Mouse (Mus musculus) adrenal gland, adult 2 months (tissue): ENCODE data around the gene Epsti1. TPM values are rescaled to one million over a fixed set of nuclear protein-coding genes. Genes with fewer than 3 reads are reported as not detected.

Source experiments
- DNase-seq: peaks from one replicate; pipeline ENCODE4 v3.0.0; 2021
- polyA plus RNA-seq: library from polyadenylated mRNA; depleted of rRNA; stranded (reverse); fragments of >200 nt; gene quantifications from 2 replicates; pipeline ENCODE4 v1.2.3, GENCODE M21; 2012
- total RNA-seq, 2 experiments: library from RNA; stranded (reverse); gene quantifications; 2 replicates each; pipeline ENCODE4 v1.2.3; 2021

Gene Epsti1
- total and polyA plus RNA-seq, 3 experiments, result 0.92 to 1.8 (median 1.2) TPM

DNA sequence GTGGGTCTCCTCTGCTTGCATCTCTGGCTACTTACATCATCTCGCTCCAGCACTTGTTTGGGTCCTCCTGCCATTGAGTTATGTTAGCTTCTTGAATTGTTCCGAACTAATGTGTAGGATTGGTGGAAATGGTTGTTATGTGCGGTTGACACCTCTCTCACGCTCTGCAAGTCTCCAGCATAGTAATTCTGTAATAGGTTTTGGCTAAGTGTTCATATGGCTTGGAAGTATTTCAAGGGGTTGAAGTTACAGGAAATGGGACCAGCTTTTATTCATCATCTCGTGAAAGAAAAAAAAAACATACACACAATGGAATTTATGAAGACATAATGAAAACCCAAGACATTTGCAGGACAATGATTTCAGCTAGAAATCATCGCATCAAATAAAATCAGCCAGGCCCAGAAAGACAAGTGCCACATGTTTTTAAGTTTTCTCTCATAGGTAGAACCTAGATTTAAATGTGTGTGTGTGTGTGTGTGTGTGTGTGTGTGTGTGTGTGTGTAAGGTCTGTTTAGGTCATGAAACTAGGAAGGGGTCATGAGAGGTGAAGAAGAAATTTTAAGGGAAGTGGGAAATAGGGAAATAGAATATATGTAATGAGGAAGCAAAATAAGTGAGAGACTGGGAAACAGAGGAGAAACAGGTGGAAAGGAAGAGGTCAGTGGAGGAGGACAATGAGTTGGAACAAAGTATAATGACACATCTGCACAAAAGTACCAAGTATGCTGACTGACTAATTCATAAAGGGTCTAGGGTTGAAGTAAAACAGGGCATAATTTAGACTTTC, 19.2 kb downstream of the Epsti1 start:
- DNase-seq, result no peak

- no peak for DNase-seq
Measured at GRCm38 (mm10) chr14:77925414-77925813, 21.4 kb downstream of the Epsti1 start.

DNA sequence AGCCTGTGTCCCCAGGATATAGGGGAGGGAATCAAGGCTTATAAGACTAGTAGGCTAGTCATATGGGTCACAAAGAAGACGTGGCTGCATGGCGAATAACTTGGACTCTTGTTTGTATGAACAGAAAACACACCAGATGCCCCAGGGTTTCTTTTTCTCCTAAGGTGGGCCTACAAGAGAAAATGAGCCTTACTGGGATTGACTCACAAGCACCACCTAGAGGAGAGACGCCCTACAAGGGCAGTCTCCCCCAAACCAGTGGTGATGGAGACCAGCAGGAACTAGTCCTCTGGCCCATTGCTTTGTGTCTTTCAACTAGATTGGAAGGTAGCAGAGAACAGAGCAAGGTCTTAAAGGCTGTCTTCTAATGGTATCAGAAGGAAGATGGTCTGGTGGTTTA, 22.7 kb downstream of the Epsti1 start:
- DNase-seq, result peak; percentile 32

- peak; percentile 72 for DNase-seq
Measured at GRCm38 (mm10) chr14:77928021-77928420, 24.0 kb downstream of the Epsti1 start.

DNA sequence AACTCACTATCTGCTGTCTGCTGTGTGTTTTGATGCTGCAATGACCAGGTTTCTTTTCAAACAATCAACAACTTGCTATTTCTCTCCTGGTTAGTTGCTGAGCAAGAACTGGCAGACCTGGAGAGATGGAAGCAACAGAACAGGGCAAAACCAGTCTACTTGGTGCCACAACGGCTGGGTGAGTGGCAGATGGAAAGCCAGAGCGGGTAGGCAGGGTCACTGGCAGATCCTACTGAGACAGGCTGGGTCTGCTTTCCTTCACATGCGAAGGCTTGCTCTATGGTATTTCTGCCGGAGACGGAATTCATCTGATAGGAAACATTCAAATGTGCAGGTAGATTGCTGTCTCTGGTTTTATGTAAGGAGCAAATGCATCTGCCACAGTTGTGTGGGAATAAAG, 24.6 kb downstream of the Epsti1 start:
- DNase-seq, result no peak

GRCm38 (mm10) chr14:77929139-77929678, 25.2 kb downstream of the Epsti1 start:
- no peak for DNase-seq

DNA sequence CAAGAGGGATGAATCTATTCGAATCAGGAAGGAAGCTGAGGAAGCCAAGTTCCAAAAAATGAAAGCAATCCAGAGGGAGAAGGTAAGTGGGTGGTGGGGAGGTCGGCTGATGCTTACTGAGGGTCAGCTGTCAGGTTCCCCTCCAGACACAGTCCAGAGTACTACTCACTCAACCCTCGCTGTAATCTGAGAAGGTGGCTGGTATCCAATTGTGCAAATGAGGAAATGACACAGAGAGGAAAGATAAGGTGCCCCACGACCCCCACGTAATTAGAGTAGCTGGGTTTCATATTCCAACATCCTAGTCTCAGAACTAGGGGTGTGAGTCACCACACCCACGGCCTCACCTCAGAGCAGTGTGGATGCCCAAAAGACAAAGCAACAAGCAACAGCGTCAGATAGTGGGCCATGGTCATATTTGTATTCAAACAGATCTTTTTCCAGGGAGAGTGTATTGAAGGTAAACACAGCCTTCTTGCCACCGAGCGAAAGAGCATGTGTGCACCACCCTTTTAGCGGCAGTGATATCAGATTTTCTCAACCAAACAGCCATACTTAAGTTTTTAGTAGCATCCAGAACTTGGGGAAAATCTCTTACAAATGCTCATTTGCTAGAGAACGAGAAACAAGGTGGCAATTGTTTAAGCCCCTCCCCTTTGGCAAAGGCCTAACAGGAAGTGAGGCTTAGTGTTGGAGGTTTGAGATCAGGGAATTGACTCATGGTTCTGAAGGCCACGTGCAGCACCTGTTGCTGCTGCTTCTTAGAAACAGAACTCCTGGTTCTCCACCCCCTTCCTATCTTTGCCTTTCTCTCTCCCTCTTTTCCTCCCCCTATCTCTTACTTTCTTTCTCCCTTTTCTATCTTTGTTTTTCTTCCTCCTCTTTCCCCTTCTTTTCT, 28.4 kb downstream of the Epsti1 start:
- DNase-seq, result no peak

GRCm38 (mm10) chr14:77933243-77933642, 29.2 kb downstream of the Epsti1 start:
- DNase-seq, result peak; percentile 44

DNA sequence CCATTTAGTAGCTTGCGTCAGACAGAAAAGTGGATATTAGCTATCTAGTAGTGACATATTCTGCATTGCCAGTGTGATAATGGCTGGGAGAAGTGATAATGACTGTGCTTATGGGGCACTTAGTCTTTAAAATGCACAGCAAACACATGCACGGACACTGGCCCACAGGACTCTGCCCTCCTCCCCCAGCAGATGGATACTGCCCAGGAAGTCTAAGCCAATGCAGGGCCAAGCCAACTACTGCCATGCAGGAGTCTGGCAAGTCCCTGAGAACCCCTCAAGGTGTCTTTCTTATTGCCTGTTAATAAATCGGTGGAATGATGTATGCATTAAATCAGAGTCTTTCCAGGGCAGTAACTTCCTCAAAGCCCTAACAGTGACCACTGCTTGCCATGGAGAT, 30.4 kb downstream of the Epsti1 start:
- no peak for DNase-seq

GRCm38 (mm10) chr14:77941105-77941504, 37.1 kb downstream of the Epsti1 start:
- no peak for DNase-seq

DNA sequence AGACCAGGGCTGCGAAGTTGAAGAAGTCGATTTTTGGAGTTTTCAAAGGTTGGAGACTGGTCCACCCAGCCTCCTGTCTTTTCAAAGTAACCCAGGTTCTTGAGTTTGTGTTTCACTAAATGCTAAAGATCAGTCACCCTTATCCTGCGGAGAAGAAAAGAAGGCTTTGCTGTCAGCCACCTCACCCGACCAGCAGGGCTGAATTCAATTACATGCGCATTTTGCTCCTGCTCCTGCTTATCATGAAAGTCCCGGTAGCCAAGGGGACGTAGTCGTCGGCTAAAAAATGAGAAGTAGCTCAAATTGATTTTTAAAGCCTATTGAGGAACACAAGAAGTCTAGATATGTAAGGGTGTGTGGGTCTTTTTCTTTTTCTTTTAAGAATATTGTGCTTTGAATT, 38.2 kb downstream of the Epsti1 start:
- no peak for DNase-seq

GRCm38 (mm10) chr14:77942793-77943558, 38.9 kb downstream of the Epsti1 start:
- no peak for DNase-seq

GRCm38 (mm10) chr14:77961741-77962140, 57.7 kb downstream of the Epsti1 start:
- DNase-seq, result no peak

DNA sequence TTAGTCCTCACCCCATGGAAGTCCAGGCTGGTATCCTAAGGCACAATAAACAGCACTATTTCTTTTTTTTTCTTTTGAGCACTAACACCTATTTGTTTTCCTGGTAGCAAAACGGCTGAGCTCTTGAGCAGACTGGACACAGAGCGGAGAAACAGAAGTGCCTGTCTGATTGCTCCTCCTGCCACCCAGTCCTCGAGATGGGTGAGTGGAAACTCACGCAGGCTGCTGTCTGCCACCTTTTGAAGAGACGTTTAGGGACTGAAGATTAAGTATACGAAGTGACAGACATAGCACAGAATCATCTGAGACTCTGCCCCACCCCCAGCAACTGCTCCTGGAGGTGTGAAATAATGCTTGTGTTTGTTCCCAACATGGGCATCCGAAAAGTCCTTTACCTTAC, 59.5 kb downstream of the Epsti1 start:
- no peak for DNase-seq

- no peak for DNase-seq
Measured at GRCm38 (mm10) chr14:77971355-77971754, 67.3 kb downstream of the Epsti1 start.

GRCm38 (mm10) chr14:77974221-77974620, 70.2 kb downstream of the Epsti1 start:
- no peak for DNase-seq

GRCm38 (mm10) chr14:77975702-77976101, 71.7 kb downstream of the Epsti1 start:
- no peak for DNase-seq

DNA sequence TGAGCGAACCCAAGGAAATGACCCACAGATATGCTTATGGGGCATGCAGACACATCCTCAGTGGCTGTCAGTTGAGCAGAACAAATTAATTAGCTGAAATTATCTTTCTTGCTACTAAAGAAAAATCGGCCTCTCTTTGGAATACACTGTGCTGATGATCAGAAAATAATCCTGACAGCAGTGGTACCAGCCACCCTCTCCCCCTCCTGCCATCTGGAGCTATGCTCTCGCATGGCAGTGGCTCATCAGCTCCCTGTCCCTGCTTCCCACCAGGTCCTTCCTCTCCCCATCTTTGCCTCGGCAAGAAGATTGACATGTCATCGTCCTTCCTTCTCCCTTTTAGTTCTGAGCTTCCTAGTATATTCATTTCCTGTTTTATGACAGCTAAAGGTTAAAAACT, 77.5 kb downstream of the Epsti1 start:
- no peak for DNase-seq

- no peak for DNase-seq
Measured at GRCm38 (mm10) chr14:77997731-77998130, 93.7 kb downstream of the Epsti1 start.

GRCm38 (mm10) chr14:78004486-78004885, 100.4 kb downstream of the Epsti1 start:
- no peak for DNase-seq

GRCm38 (mm10) chr14:78008019-78008418, 104.0 kb downstream of the Epsti1 start:
- no peak for DNase-seq

DNA sequence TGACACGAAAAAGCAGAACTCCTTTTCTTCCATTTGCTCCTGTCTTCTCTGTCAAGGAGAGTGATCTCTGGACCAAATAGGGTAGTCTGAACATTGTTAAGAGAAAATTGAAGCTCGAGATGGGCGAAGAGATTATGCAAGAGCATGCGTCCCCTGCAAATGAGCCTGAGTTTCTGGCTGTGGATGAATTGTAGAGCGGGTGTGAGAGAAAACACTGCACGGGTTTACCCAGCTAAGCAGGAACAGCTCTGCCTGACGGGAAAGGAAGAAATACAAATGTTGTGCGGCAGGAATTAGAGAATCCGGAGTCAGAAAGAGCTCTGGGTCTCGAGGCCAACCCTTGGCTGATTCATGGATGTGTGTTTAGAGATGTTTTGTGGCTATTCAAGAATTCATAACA, 107.8 kb downstream of the Epsti1 start:
- no peak for DNase-seq
